Mouse (Mus musculus): ENCODE results near the gene Stim1. TPM values are rescaled to one million over a fixed set of nuclear protein-coding genes. Genes with fewer than 3 reads are reported as not detected.

The Stim1 gene
- polyA plus RNA-seq (2014; fragmentation: Nextera tagmentation; extraction: Ambion mirVana) = 12.1 and 17.5 TPM in 2 replicates

- ATAC-seq (ENCODE audit: low read depth) = peak; percentile 82
- 1% methylated on average over 61 of the region's 73 CpGs for WGBS
- no peak within 1 kb of the TSS for H3K27ac ChIP-seq (ENCODE audit: low read depth, low read length)
Observed at GRCm38 (mm10) chr7:102267601-102268394, at the start of gene Stim1. Gene Stim1 (plus strand): TSS chr7:102267806.

GRCm38 (mm10) chr7:102221899-102222298 is 45.7 kb upstream of the Stim1 start:
- no peak overlapping the region for H3K4me3 ChIP-seq (ENCODE audit: low read depth, low read length)
- no peaks in the 10 kb centered on the region for H3K36me3 ChIP-seq (ENCODE audit: control insufficient read depth, insufficient read depth, low read length)
- H3K27ac ChIP-seq (ENCODE audit: low read depth, low read length) = no peak overlapping the region
- WGBS = 61% methylated on average over 1 of the region's 1 CpGs
- no peaks in the 10 kb centered on the region for H3K4me1 ChIP-seq (ENCODE audit: control insufficient read depth, insufficient read depth, low read length)
- peak overlapping the region; percentile 77 for H3K4me2 ChIP-seq (ENCODE audit: low read depth, low read length)
- no peaks in the 10 kb centered on the region for H3K27me3 ChIP-seq (ENCODE audit: control insufficient read depth, insufficient read depth, low read length)
- no peaks in the 10 kb centered on the region for H3K9me3 ChIP-seq (ENCODE audit: control insufficient read depth, low read length)
- peak; percentile 19 for ATAC-seq (ENCODE audit: low read depth)
- H3K9ac ChIP-seq (replicated peaks; ENCODE audit: low read depth, low read length) = no peak overlapping the region

More at GRCm38 (mm10) chr7:102267601-102268394, at the start of gene Stim1:
- Histone ChIP-seq H3K9me3 (ENCODE audit: control insufficient read depth, low read length) (no peaks in the 10 kb centered on the region), H3K4me2 (ENCODE audit: low read depth, low read length) (peak within 1 kb of the TSS; percentile 95), H3K9ac (replicated peaks; ENCODE audit: low read depth, low read length) (peak within 1 kb of the TSS; percentile 66), H3K4me1 (ENCODE audit: control insufficient read depth, insufficient read depth, low read length) (0 out of 2 replicates have a peak, but pooled peaks cover 6% of the 10 kb centered on the region), H3K27me3 (ENCODE audit: control insufficient read depth, insufficient read depth, low read length) (peaks cover 9% of the 10 kb centered on the region; the same call in 1 of the 2 replicates), H3K36me3 (ENCODE audit: control insufficient read depth, insufficient read depth, low read length) (no peaks in the 10 kb centered on the region), H3K4me3 (ENCODE audit: low read depth, low read length) (peak within 1 kb of the TSS; percentile 81)

GRCm38 (mm10) chr7:102222336-102222735 is 45.3 kb upstream of the Stim1 start:
- under 1% methylated on average over 9 of the region's 13 CpGs for WGBS
- Histone ChIP-seq H3K9ac (replicated peaks; ENCODE audit: low read depth, low read length) (peak overlapping the region; percentile 73; the same call in 1 of the 2 replicates), H3K4me3 (ENCODE audit: low read depth, low read length) (peak overlapping the region; percentile 61), H3K27ac (ENCODE audit: low read depth, low read length) (no peak overlapping the region), H3K9me3 (ENCODE audit: control insufficient read depth, low read length) (no peaks in the 10 kb centered on the region), H3K36me3 (ENCODE audit: control insufficient read depth, insufficient read depth, low read length) (no peaks in the 10 kb centered on the region), H3K4me1 (ENCODE audit: control insufficient read depth, insufficient read depth, low read length) (no peaks in the 10 kb centered on the region), H3K4me2 (ENCODE audit: low read depth, low read length) (peak overlapping the region; percentile 77), H3K27me3 (ENCODE audit: control insufficient read depth, insufficient read depth, low read length) (no peaks in the 10 kb centered on the region)
- peak; percentile 80 for ATAC-seq (ENCODE audit: low read depth)

- Histone ChIP-seq H3K4me1 (ENCODE audit: control insufficient read depth, insufficient read depth, low read length) (no peaks in the 10 kb centered on the region), H3K27me3 (ENCODE audit: control insufficient read depth, insufficient read depth, low read length) (no peaks in the 10 kb centered on the region), H3K4me3 (ENCODE audit: low read depth, low read length) (peak overlapping the region; percentile 61), H3K27ac (ENCODE audit: low read depth, low read length) (peak overlapping the region; percentile 52), H3K9ac (replicated peaks; ENCODE audit: low read depth, low read length) (peak overlapping the region; percentile 73), H3K4me2 (ENCODE audit: low read depth, low read length) (peak overlapping the region; percentile 77), H3K9me3 (ENCODE audit: control insufficient read depth, low read length) (no peaks in the 10 kb centered on the region), H3K36me3 (ENCODE audit: control insufficient read depth, insufficient read depth, low read length) (no peaks in the 10 kb centered on the region)
- 2% methylated on average over 30 of the region's 31 CpGs for WGBS
- peak; percentile 85 for ATAC-seq (ENCODE audit: low read depth)
Observed at GRCm38 (mm10) chr7:102222830-102223556, 44.6 kb upstream of the Stim1 start.

- H3K4me2 ChIP-seq (ENCODE audit: low read depth, low read length) = no peak overlapping the region
- whole genome bisulfite sequencing = 88% methylated on average over 5 of the region's 5 CpGs
Observed at GRCm38 (mm10) chr7:102223883-102224738, 43.5 kb upstream of the Stim1 start.

GRCm38 (mm10) chr7:102226051-102226450 is 41.6 kb upstream of the Stim1 start:
- no peak overlapping the region for H3K9ac ChIP-seq (replicated peaks; ENCODE audit: low read depth, low read length)
- H3K4me3 ChIP-seq (ENCODE audit: low read depth, low read length) = no peak overlapping the region
- no peaks in the 10 kb centered on the region for H3K9me3 ChIP-seq (ENCODE audit: control insufficient read depth, low read length)
- H3K4me1 ChIP-seq (ENCODE audit: control insufficient read depth, insufficient read depth, low read length) = no peaks in the 10 kb centered on the region
- no peak for ATAC-seq (ENCODE audit: low read depth)
- no peaks in the 10 kb centered on the region for H3K27me3 ChIP-seq (ENCODE audit: control insufficient read depth, insufficient read depth, low read length)
- no peak overlapping the region for H3K27ac ChIP-seq (ENCODE audit: low read depth, low read length)
- no peaks in the 10 kb centered on the region for H3K36me3 ChIP-seq (ENCODE audit: control insufficient read depth, insufficient read depth, low read length)
- WGBS = 95% methylated on average over 6 of the region's 6 CpGs
- no peak overlapping the region for H3K4me2 ChIP-seq (ENCODE audit: low read depth, low read length)

More at GRCm38 (mm10) chr7:102223883-102224738, 43.5 kb upstream of the Stim1 start:
- no peak for ATAC-seq (ENCODE audit: low read depth)
- H3K9ac ChIP-seq (replicated peaks; ENCODE audit: low read depth, low read length) = no peak overlapping the region
- H3K27me3 ChIP-seq (ENCODE audit: control insufficient read depth, insufficient read depth, low read length) = no peaks in the 10 kb centered on the region
- no peaks in the 10 kb centered on the region for H3K9me3 ChIP-seq (ENCODE audit: control insufficient read depth, low read length)
- no peaks in the 10 kb centered on the region for H3K36me3 ChIP-seq (ENCODE audit: control insufficient read depth, insufficient read depth, low read length)
- H3K4me3 ChIP-seq (ENCODE audit: low read depth, low read length) = no peak overlapping the region
- H3K27ac ChIP-seq (ENCODE audit: low read depth, low read length) = no peak overlapping the region
- no peaks in the 10 kb centered on the region for H3K4me1 ChIP-seq (ENCODE audit: control insufficient read depth, insufficient read depth, low read length)

GRCm38 (mm10) chr7:102228049-102228670 is 39.4 kb upstream of the Stim1 start:
- WGBS = 97% methylated on average over 4 of the region's 4 CpGs
- H3K27me3 ChIP-seq (ENCODE audit: control insufficient read depth, insufficient read depth, low read length) = no peaks in the 10 kb centered on the region
- no peak overlapping the region for H3K27ac ChIP-seq (ENCODE audit: low read depth, low read length)
- no peaks in the 10 kb centered on the region for H3K9me3 ChIP-seq (ENCODE audit: control insufficient read depth, low read length)
- no peak overlapping the region for H3K9ac ChIP-seq (replicated peaks; ENCODE audit: low read depth, low read length)
- no peak for ATAC-seq (ENCODE audit: low read depth)
- H3K4me2 ChIP-seq (ENCODE audit: low read depth, low read length) = no peak overlapping the region
- no peaks in the 10 kb centered on the region for H3K4me1 ChIP-seq (ENCODE audit: control insufficient read depth, insufficient read depth, low read length)
- H3K36me3 ChIP-seq (ENCODE audit: control insufficient read depth, insufficient read depth, low read length) = no peaks in the 10 kb centered on the region
- no peak overlapping the region for H3K4me3 ChIP-seq (ENCODE audit: low read depth, low read length)

GRCm38 (mm10) chr7:102229814-102230213 is 37.8 kb upstream of the Stim1 start:
- H3K4me2 ChIP-seq (ENCODE audit: low read depth, low read length) = no peak overlapping the region
- 97% methylated on average over 6 of the region's 6 CpGs for WGBS
- no peak overlapping the region for H3K9ac ChIP-seq (replicated peaks; ENCODE audit: low read depth, low read length)
- H3K4me1 ChIP-seq (ENCODE audit: control insufficient read depth, insufficient read depth, low read length) = no peaks in the 10 kb centered on the region
- H3K4me3 ChIP-seq (ENCODE audit: low read depth, low read length) = no peak overlapping the region
- H3K27ac ChIP-seq (ENCODE audit: low read depth, low read length) = no peak overlapping the region
- H3K9me3 ChIP-seq (ENCODE audit: control insufficient read depth, low read length) = no peaks in the 10 kb centered on the region
- H3K36me3 ChIP-seq (ENCODE audit: control insufficient read depth, insufficient read depth, low read length) = no peaks in the 10 kb centered on the region
- H3K27me3 ChIP-seq (ENCODE audit: control insufficient read depth, insufficient read depth, low read length) = no peaks in the 10 kb centered on the region
- ATAC-seq (ENCODE audit: low read depth) = no peak
